Mouse (Mus musculus): ENCODE results near the gene Cnn3. TPM values are rescaled to one million over a fixed set of nuclear protein-coding genes. Genes with fewer than 3 reads are reported as not detected.

Gene Cnn3
- total and polyA plus RNA-seq, 2 experiments: 92.4 to 146 TPM

GRCm38 (mm10) chr3:121460473-121461193 is 34.3 kb downstream of the Cnn3 start:
- no peak for DNase-seq (ENCODE audit: extremely low read depth, low read depth, low spot score)
- no peak overlapping the region for H3K4me3 ChIP-seq (ENCODE audit: insufficient read depth, low read depth, low read length)
- H3K27ac ChIP-seq (replicated peaks; ENCODE audit: insufficient read depth, low read depth, low read length): no peak overlapping the region
- no peak overlapping the region for H3K9ac ChIP-seq (ENCODE audit: low read depth, low read length)
- WGBS: 84% methylated on average over 16 of the region's 16 CpGs
- H3K27me3 ChIP-seq (ENCODE audit: control insufficient read depth, insufficient read depth, low read length): no peaks in the 10 kb centered on the region
- no peaks in the 10 kb centered on the region for H3K79me2 ChIP-seq (ENCODE audit: control insufficient read depth, insufficient read depth, low read length)
- TF ChIP-seq CTCF (IDR thresholded peaks at IDR 0.05; ENCODE audit: low read depth, low read length) (no peak), POLR2A (IDR thresholded peaks at IDR 0.05; ENCODE audit: extremely low read depth, insufficient read depth, low read length) (no peak)
- H3K4me1 ChIP-seq (ENCODE audit: control insufficient read depth, insufficient read depth, low read length): peaks cover 2% of the 10 kb centered on the region; the same call in 1 of the 2 replicates
- H3K36me3 ChIP-seq (ENCODE audit: control insufficient read depth, insufficient read depth, low read length): peaks cover 34% of the 10 kb centered on the region

GRCm38 (mm10) chr3:121461477-121461876 is 35.2 kb downstream of the Cnn3 start:
- no peak for DNase-seq (ENCODE audit: extremely low read depth, low read depth, low spot score)
- Histone ChIP-seq H3K36me3 (ENCODE audit: control insufficient read depth, insufficient read depth, low read length) (peaks cover 27% of the 10 kb centered on the region), H3K4me3 (ENCODE audit: insufficient read depth, low read depth, low read length) (no peak overlapping the region), H3K27ac (replicated peaks; ENCODE audit: insufficient read depth, low read depth, low read length) (no peak overlapping the region), H3K79me2 (ENCODE audit: control insufficient read depth, insufficient read depth, low read length) (no peaks in the 10 kb centered on the region), H3K9ac (ENCODE audit: low read depth, low read length) (no peak overlapping the region), H3K4me1 (ENCODE audit: control insufficient read depth, insufficient read depth, low read length) (peaks cover 2% of the 10 kb centered on the region; the same call in 1 of the 2 replicates), H3K27me3 (ENCODE audit: control insufficient read depth, insufficient read depth, low read length) (no peaks in the 10 kb centered on the region)
- 98% methylated on average over 13 of the region's 13 CpGs for WGBS
- no peak for TF ChIP-seq POLR2A (IDR thresholded peaks at IDR 0.05; ENCODE audit: extremely low read depth, insufficient read depth, low read length)
- no peak for TF ChIP-seq CTCF (IDR thresholded peaks at IDR 0.05; ENCODE audit: low read depth, low read length)

DNA sequence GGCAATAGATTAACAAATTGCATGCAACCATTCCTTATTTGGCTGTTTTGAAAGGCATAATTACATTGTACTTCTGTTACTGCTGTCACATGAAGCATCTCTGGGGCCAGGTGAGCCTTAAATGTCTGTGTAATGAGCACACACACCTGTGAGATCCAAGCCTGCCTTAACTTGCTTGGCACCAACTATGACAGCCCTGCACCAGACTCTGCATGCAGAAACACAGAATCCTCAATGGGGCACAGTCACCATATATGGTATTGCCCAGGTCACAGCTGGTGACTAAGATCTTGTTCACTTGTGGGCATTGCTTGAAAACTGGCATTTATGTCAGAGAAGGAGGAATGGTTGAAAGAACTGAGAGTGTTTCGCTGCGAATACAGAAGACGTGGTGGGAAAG is 36.5 kb downstream of the Cnn3 start:
- WGBS: 92% methylated on average over 3 of the region's 3 CpGs
- H3K4me3 ChIP-seq (ENCODE audit: insufficient read depth, low read depth, low read length): no peak overlapping the region
- H3K79me2 ChIP-seq (ENCODE audit: control insufficient read depth, insufficient read depth, low read length): no peaks in the 10 kb centered on the region
- peaks cover 2% of the 10 kb centered on the region; the same call in 1 of the 2 replicates for H3K4me1 ChIP-seq (ENCODE audit: control insufficient read depth, insufficient read depth, low read length)
- H3K27ac ChIP-seq (replicated peaks; ENCODE audit: insufficient read depth, low read depth, low read length): no peak overlapping the region
- no peak for DNase-seq (ENCODE audit: extremely low read depth, low read depth, low spot score)
- TF ChIP-seq CTCF (IDR thresholded peaks at IDR 0.05; ENCODE audit: low read depth, low read length): no peak
- no peak for TF ChIP-seq POLR2A (IDR thresholded peaks at IDR 0.05; ENCODE audit: extremely low read depth, insufficient read depth, low read length)
- no peak overlapping the region for H3K9ac ChIP-seq (ENCODE audit: low read depth, low read length)
- peaks cover 18% of the 10 kb centered on the region for H3K36me3 ChIP-seq (ENCODE audit: control insufficient read depth, insufficient read depth, low read length)
- H3K27me3 ChIP-seq (ENCODE audit: control insufficient read depth, insufficient read depth, low read length): no peaks in the 10 kb centered on the region

DNA sequence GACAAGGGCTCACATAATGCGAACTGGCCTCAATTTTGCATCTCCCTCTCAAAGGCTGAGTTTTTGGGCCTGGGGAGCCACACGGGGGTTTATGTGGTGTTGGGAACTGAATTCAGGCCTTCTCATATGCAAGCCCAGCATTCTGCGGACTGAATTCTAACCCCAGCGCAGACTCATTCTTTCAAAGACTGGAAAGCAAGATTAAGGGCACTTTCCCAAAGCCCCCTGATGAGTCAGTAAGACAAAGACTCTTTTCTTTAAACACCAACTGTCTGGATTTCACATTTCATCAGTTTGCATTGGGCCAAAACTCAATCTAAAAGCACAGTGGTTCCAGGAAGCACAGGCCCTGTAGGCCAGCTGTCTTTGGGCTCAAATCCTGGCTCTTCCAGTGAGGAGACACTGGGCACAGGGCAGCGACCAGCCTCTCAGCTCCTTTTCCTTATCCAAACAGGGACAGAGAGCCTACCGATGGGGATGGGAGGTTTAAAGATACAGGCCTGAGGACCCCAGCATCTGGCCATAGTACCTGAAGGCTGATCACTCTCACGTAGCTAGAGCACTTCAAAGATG is 38.5 kb downstream of the Cnn3 start:
- H3K36me3 ChIP-seq (ENCODE audit: control insufficient read depth, insufficient read depth, low read length): peaks cover 1% of the 10 kb centered on the region
- TF ChIP-seq POLR2A (IDR thresholded peaks at IDR 0.05; ENCODE audit: extremely low read depth, insufficient read depth, low read length) (no peak), CTCF (IDR thresholded peaks at IDR 0.05; ENCODE audit: low read depth, low read length) (no peak)
- no peak overlapping the region for H3K4me3 ChIP-seq (ENCODE audit: insufficient read depth, low read depth, low read length)
- no peaks in the 10 kb centered on the region for H3K79me2 ChIP-seq (ENCODE audit: control insufficient read depth, insufficient read depth, low read length)
- no peaks in the 10 kb centered on the region for H3K27me3 ChIP-seq (ENCODE audit: control insufficient read depth, insufficient read depth, low read length)
- no peak for DNase-seq (ENCODE audit: extremely low read depth, low read depth, low spot score)
- 87% methylated on average over 7 of the region's 7 CpGs for WGBS
- no peak overlapping the region for H3K27ac ChIP-seq (replicated peaks; ENCODE audit: insufficient read depth, low read depth, low read length)
- peaks cover 7% of the 10 kb centered on the region for H3K4me1 ChIP-seq (ENCODE audit: control insufficient read depth, insufficient read depth, low read length)
- no peak overlapping the region for H3K9ac ChIP-seq (ENCODE audit: low read depth, low read length)

DNA sequence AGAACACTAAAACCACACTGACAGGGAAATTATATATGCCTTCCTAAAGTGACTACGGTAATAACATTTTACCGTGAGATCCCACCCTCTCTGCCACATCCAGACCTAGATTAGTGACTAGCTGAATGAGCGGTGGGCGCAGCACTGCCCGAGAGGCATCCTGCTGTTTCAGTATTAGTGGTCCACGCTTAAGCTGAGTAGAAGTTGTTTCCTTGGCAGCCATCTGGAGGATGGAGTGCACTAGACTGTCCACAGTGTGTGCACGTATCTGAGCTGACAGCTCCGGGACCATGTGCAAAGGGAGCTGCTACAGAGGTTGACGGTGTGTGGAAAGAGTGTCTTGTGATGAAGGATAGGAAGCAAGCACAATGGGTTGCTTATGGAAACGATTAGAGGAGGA is 39.5 kb downstream of the Cnn3 start:
- Histone ChIP-seq H3K36me3 (ENCODE audit: control insufficient read depth, insufficient read depth, low read length) (no peaks in the 10 kb centered on the region), H3K27me3 (ENCODE audit: control insufficient read depth, insufficient read depth, low read length) (no peaks in the 10 kb centered on the region), H3K4me3 (ENCODE audit: insufficient read depth, low read depth, low read length) (no peak overlapping the region), H3K4me1 (ENCODE audit: control insufficient read depth, insufficient read depth, low read length) (peaks cover 9% of the 10 kb centered on the region), H3K27ac (replicated peaks; ENCODE audit: insufficient read depth, low read depth, low read length) (no peak overlapping the region), H3K79me2 (ENCODE audit: control insufficient read depth, insufficient read depth, low read length) (no peaks in the 10 kb centered on the region), H3K9ac (ENCODE audit: low read depth, low read length) (no peak overlapping the region)
- WGBS: 94% methylated on average over 10 of the region's 10 CpGs
- no peak for DNase-seq (ENCODE audit: extremely low read depth, low read depth, low spot score)
- TF ChIP-seq CTCF (IDR thresholded peaks at IDR 0.05; ENCODE audit: low read depth, low read length) (no peak), POLR2A (IDR thresholded peaks at IDR 0.05; ENCODE audit: extremely low read depth, insufficient read depth, low read length) (no peak)

- no peak for DNase-seq (ENCODE audit: extremely low read depth, low read depth, low spot score)
- 77% methylated on average over 10 of the region's 10 CpGs for WGBS
- Histone ChIP-seq H3K36me3 (ENCODE audit: control insufficient read depth, insufficient read depth, low read length) (no peaks in the 10 kb centered on the region), H3K27me3 (ENCODE audit: control insufficient read depth, insufficient read depth, low read length) (no peaks in the 10 kb centered on the region), H3K27ac (replicated peaks; ENCODE audit: insufficient read depth, low read depth, low read length) (no peak overlapping the region), H3K9ac (ENCODE audit: low read depth, low read length) (no peak overlapping the region), H3K4me3 (ENCODE audit: insufficient read depth, low read depth, low read length) (no peak overlapping the region), H3K4me1 (ENCODE audit: control insufficient read depth, insufficient read depth, low read length) (peaks cover 9% of the 10 kb centered on the region), H3K79me2 (ENCODE audit: control insufficient read depth, insufficient read depth, low read length) (no peaks in the 10 kb centered on the region)
- TF ChIP-seq CTCF (IDR thresholded peaks at IDR 0.05; ENCODE audit: low read depth, low read length): no peak
- no peak for TF ChIP-seq POLR2A (IDR thresholded peaks at IDR 0.05; ENCODE audit: extremely low read depth, insufficient read depth, low read length)
These were observed 40.8 kb downstream of the Cnn3 start for GRCm38 (mm10) chr3:121467094-121467552.

Measured in liver, adult 2 months (tissue).